Mouse (Mus musculus) liver, embryonic 14.5 days (tissue): ENCODE measurements around the gene Myocd.

Experiments used
- CTCF ChIP-seq: IDR thresholded peaks from 2 replicates; pipeline ENCODE4 v1.5.1; 2016; ENCODE audit warnings: antibody characterized with exemption, low read depth, control low read depth
- EP300 ChIP-seq: IDR thresholded peaks from 2 replicates; pipeline ENCODE4 v1.6.1; 2016; ENCODE audit warnings: antibody characterized with exemption, low read depth

GRCm38 (mm10) chr11:65269851-65270473, at the start of gene Myocd:
- TF ChIP-seq CTCF = no peak
- TF ChIP-seq EP300 = no peak
